Mouse (Mus musculus): ENCODE measurements around the gene Prkaca. TPM values are rescaled to one million over a fixed set of nuclear protein-coding genes. Genes with fewer than 3 reads are reported as not detected.
A peak's percentile ranks its signal among the peaks of the same experiment; 100 is the strongest.
"Not testable (repeated sequence)": the region's sequence is repeated elsewhere in the genome, so short reads cannot be mapped to it uniquely, and the experiment has no call there.

Prkaca gene
- total RNA-seq, 1 experiment from 2014 or later: 17.1 TPM

- ATAC-seq (ENCODE audit: extremely low read depth, insufficient number of reproducible peaks, low FRiP score, poor library complexity, severe bottlenecking): no peak
Observed at GRCm38 (mm10) chr8:83973161-83974031, 603 bp downstream of the Prkaca start.

DNA sequence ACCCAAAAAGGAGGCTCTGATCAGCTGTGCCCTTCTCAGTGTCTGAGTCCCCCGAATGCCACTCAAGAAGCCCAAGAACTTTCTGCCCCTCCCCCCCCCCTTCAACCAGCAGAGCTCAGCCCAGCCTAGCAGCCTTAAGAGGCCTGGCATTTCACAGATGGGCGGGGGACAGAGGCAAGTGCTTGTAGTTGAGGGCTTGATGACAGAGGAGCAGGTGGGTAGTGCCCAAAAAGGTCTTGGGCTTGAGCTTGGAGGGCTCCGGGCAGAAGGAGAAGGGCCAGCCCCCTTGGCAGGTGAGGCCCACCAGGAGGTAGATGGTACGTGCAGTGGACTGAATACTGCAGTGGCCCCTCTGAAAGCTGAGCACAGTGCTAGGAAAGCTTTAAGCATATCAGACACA lies 1.7 kb downstream of the Prkaca start:
- ATAC-seq (ENCODE audit: extremely low read depth, insufficient number of reproducible peaks, low FRiP score, poor library complexity, severe bottlenecking): no peak

- no peak for ATAC-seq (ENCODE audit: extremely low read depth, insufficient number of reproducible peaks, low FRiP score, poor library complexity, severe bottlenecking)
Observed at GRCm38 (mm10) chr8:83976101-83976630, 3.4 kb downstream of the Prkaca start.

DNA sequence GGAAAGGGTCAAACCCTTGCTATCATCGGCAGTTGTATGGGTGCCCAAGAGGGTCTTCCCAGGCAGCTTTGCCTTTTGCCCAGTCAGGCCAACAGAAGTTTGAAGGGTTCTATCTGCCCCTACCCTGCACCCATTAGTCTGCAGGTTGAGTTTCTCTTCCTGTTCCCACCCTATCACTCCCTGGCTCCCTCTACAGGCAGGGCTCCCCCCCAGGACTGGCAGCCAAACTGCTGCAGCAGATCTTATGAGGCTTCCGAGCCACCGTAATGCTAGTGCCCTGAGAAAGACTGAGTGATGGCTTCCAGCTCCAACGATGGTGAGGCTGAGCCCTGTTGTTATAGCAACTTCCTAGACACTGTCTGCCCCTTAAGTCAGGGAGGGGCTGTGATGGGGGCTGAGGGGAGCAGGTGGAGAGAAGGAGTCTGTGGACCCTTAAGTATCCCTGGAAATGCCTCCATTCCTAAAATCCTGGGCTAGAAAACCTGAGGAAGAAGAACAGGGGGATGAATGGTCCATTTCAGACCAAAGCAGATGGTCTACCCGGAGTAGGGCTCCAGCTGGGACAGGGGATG lies 4.1 kb downstream of the Prkaca start:
- ATAC-seq (ENCODE audit: extremely low read depth, insufficient number of reproducible peaks, low FRiP score, poor library complexity, severe bottlenecking): no peak

- ATAC-seq (ENCODE audit: extremely low read depth, insufficient number of reproducible peaks, low FRiP score, poor library complexity, severe bottlenecking): no peak
Observed at GRCm38 (mm10) chr8:83977646-83978045, 4.9 kb downstream of the Prkaca start.

- ATAC-seq (ENCODE audit: extremely low read depth, insufficient number of reproducible peaks, low FRiP score, poor library complexity, severe bottlenecking): no peak
Observed at GRCm38 (mm10) chr8:83978200-83978599, 5.4 kb downstream of the Prkaca start.

GRCm38 (mm10) chr8:83980250-83980649 lies 7.5 kb downstream of the Prkaca start:
- no peak for ATAC-seq (ENCODE audit: extremely low read depth, insufficient number of reproducible peaks, low FRiP score, poor library complexity, severe bottlenecking)

- no peak for ATAC-seq (ENCODE audit: extremely low read depth, insufficient number of reproducible peaks, low FRiP score, poor library complexity, severe bottlenecking)
Observed at GRCm38 (mm10) chr8:83980845-83981244, 8.1 kb downstream of the Prkaca start.

DNA sequence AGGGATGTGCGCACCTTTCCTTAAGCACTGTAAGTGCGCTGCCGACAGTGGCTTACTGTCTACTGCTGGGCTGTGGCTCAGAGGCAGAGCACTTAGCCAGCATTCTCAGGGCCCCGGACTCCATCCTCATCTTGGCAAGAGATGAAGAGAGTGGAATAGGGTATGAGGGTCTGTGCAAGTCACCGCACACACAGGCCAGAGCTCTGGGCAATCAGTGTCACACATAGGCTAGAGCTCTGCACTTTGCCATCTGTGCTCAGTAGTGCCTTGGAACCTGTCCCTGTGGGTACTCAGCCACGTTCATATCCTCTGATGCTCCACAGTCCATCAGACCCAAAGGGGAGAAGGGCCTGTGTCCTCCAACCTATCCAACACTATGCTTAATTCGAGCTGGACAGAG lies 8.7 kb downstream of the Prkaca start:
- ATAC-seq (ENCODE audit: extremely low read depth, insufficient number of reproducible peaks, low FRiP score, poor library complexity, severe bottlenecking): no peak

GRCm38 (mm10) chr8:83982449-83982848 lies 9.7 kb downstream of the Prkaca start:
- ATAC-seq (ENCODE audit: extremely low read depth, insufficient number of reproducible peaks, low FRiP score, poor library complexity, severe bottlenecking): no peak

DNA sequence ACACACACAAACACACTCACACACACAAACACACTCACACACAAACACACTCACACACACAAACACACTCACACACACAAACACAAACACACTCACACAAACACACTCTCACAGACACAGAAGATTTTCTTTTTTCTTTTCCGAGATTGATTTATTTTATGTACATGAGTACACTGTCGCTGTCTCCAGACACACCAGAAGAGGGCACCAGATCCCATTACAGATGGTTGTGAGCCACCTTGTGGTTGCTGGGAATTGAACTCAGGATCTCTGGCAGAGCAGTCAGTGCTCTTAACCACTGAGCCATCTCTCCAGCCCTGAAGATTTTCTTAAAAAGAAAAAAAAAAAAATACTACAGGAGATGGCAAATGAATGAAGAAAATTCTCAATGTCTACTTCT lies 10.4 kb downstream of the Prkaca start:
- ATAC-seq (ENCODE audit: extremely low read depth, insufficient number of reproducible peaks, low FRiP score, poor library complexity, severe bottlenecking): not testable (repeated sequence)

- ATAC-seq (ENCODE audit: extremely low read depth, insufficient number of reproducible peaks, low FRiP score, poor library complexity, severe bottlenecking): no peak
Observed at GRCm38 (mm10) chr8:83989243-83989642, 16.4 kb downstream of the Prkaca start.

DNA sequence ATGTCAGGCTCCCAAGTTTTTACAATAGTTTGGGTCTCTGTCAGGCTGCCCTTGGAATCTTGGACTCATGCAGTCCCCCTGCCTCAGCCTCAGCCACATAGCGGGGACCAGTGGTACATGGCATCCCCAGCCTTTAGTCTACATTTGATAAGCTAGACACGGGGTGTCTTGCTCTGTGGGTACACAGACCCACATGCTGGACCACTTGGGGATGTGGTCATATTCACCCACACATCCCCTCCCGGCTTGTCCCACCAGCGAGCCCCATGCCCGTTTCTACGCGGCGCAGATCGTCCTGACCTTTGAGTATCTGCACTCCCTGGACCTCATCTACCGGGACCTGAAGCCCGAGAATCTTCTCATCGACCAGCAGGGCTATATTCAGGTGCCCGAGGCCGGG lies 17.4 kb downstream of the Prkaca start:
- ATAC-seq (ENCODE audit: extremely low read depth, insufficient number of reproducible peaks, low FRiP score, poor library complexity, severe bottlenecking): no peak

GRCm38 (mm10) chr8:83992488-83992887 lies 19.7 kb downstream of the Prkaca start:
- ATAC-seq (ENCODE audit: extremely low read depth, insufficient number of reproducible peaks, low FRiP score, poor library complexity, severe bottlenecking): no peak

GRCm38 (mm10) chr8:83994030-83994429 lies 21.2 kb downstream of the Prkaca start:
- no peak for ATAC-seq (ENCODE audit: extremely low read depth, insufficient number of reproducible peaks, low FRiP score, poor library complexity, severe bottlenecking)

DNA sequence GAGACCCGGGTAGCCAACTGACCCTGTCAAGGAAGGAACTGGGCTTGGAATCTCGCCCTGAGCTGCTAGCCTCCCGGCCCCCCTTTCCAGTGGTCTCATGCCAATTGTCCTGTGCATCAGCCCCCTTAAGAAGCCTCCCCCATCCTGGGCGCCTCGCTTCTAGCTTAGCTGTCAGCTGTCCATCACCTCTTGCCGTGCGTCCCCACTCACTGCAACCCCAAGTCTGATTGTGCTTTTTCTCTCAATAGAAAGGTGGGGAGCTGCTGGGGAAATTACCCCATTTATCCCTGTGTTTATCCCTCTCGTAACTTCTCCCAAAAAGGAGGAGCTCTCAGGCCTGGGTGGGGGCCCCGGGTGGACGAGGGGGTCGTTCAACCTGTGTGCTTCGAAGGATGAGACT lies 23.2 kb downstream of the Prkaca start:
- no peak for ATAC-seq (ENCODE audit: extremely low read depth, insufficient number of reproducible peaks, low FRiP score, poor library complexity, severe bottlenecking)

GRCm38 (mm10) chr8:83996567-83997505 lies 24.0 kb downstream of the Prkaca start:
- peak; percentile 38 for ATAC-seq (ENCODE audit: extremely low read depth, insufficient number of reproducible peaks, low FRiP score, poor library complexity, severe bottlenecking)

DNA sequence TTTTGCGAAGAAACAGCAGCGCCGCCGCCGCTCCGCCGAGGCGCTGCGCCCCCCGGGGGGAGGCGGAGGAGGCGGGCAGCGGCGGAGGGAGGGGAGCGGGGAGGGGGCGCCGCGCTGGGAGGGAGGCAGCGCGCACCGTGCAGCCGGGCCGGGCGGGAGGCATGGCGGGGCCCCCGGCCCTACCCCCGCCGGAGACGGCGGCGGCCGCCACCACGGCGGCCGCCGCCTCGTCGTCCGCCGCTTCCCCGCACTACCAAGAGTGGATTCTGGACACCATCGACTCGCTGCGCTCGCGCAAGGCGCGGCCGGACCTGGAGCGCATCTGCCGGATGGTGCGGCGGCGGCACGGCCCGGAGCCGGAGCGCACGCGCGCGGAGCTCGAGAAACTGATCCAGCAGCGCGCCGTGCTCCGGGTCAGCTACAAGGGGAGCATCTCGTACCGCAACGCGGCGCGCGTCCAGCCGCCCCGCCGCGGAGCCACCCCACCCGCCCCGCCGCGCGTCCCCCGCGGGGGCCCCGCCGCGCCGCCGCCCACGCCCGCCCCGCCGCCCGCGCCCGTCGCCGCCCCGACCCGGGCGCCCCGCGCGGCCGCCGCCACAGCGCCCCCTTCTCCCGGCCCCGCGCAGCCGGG lies 24.8 kb downstream of the Prkaca start, which contains the start of gene Samd1:
Samd1 (plus strand) TSS at position 162 of the 631 bp plus-strand sequence.
- no peak for ATAC-seq (ENCODE audit: extremely low read depth, insufficient number of reproducible peaks, low FRiP score, poor library complexity, severe bottlenecking)
